Mouse (Mus musculus): ENCODE data around the gene Tmeff2. TPM values are rescaled to one million over a fixed set of nuclear protein-coding genes. Genes with fewer than 3 reads are reported as not detected.
A peak's percentile ranks its signal among the peaks of the same experiment; 100 is the strongest.

The Tmeff2 gene
- total RNA-seq, 2 experiments from 2014 or later = 0.79 to 1.5 TPM

GRCm38 (mm10) chr1:50999793-51000192, 99.3 kb downstream of the Tmeff2 start:
- H3K27ac ChIP-seq = no peak overlapping the region
- H3K4me3 ChIP-seq = no peak overlapping the region
- DNase-seq = peak; percentile 29
- intact Hi-C loops (cut with DNase I) = no loop called here
- TF ChIP-seq CTCF (IDR thresholded peaks at IDR 0.05) = no peak

- no peak for DNase-seq
- no peak for TF ChIP-seq CTCF (IDR thresholded peaks at IDR 0.05)
- H3K27ac ChIP-seq = no peak overlapping the region
- intact Hi-C loops (cut with DNase I) = no loop called here
- H3K4me3 ChIP-seq = no peak overlapping the region
Observed at GRCm38 (mm10) chr1:51008344-51008743, 107.9 kb downstream of the Tmeff2 start.

GRCm38 (mm10) chr1:51040249-51040648, 139.8 kb downstream of the Tmeff2 start:
- DNase-seq = no peak
- no peak for TF ChIP-seq CTCF (IDR thresholded peaks at IDR 0.05)
- no peak overlapping the region for H3K27ac ChIP-seq
- H3K4me3 ChIP-seq = no peak overlapping the region
- intact Hi-C loops (cut with DNase I) = no loop called here

GRCm38 (mm10) chr1:51044810-51045209, 144.4 kb downstream of the Tmeff2 start:
- no peak for DNase-seq
- Histone ChIP-seq H3K4me3 (no peak overlapping the region), H3K27ac (no peak overlapping the region)
- intact Hi-C loops (cut with DNase I) = no loop called here
- no peak for TF ChIP-seq CTCF (IDR thresholded peaks at IDR 0.05)

GRCm38 (mm10) chr1:51064549-51064948, 164.1 kb downstream of the Tmeff2 start:
- no peak for TF ChIP-seq CTCF (IDR thresholded peaks at IDR 0.05)
- intact Hi-C loops (cut with DNase I) = no loop called here
- Histone ChIP-seq H3K27ac (no peak overlapping the region), H3K4me3 (no peak overlapping the region)
- DNase-seq = no peak

- no peak for TF ChIP-seq CTCF (IDR thresholded peaks at IDR 0.05)
- no peak for DNase-seq
- Histone ChIP-seq H3K4me3 (no peak overlapping the region), H3K27ac (no peak overlapping the region)
- intact Hi-C loops (cut with DNase I) = no loop called here
Observed at GRCm38 (mm10) chr1:51065652-51066051, 165.2 kb downstream of the Tmeff2 start.

GRCm38 (mm10) chr1:51068814-51069213, 168.4 kb downstream of the Tmeff2 start:
- no peak for DNase-seq
- no peak overlapping the region for H3K4me3 ChIP-seq
- intact Hi-C loops (cut with DNase I) = no loop called here
- no peak for TF ChIP-seq CTCF (IDR thresholded peaks at IDR 0.05)
- H3K27ac ChIP-seq = no peak overlapping the region

- Histone ChIP-seq H3K27ac (no peak overlapping the region), H3K4me3 (no peak overlapping the region)
- DNase-seq = no peak
- intact Hi-C loops (cut with DNase I) = no loop called here
- no peak for TF ChIP-seq CTCF (IDR thresholded peaks at IDR 0.05)
Observed at GRCm38 (mm10) chr1:51069288-51069687, 168.8 kb downstream of the Tmeff2 start.

GRCm38 (mm10) chr1:51074076-51074475, 173.6 kb downstream of the Tmeff2 start:
- TF ChIP-seq CTCF (IDR thresholded peaks at IDR 0.05) = no peak
- no peak for DNase-seq
- Histone ChIP-seq H3K4me3 (no peak overlapping the region), H3K27ac (no peak overlapping the region)
- intact Hi-C loops (cut with DNase I) = no loop called here

GRCm38 (mm10) chr1:51075785-51076771, 175.6 kb downstream of the Tmeff2 start:
- intact Hi-C loops (cut with DNase I) = no loop called here
- no peak for TF ChIP-seq CTCF (IDR thresholded peaks at IDR 0.05)
- Histone ChIP-seq H3K4me3 (no peak overlapping the region), H3K27ac (no peak overlapping the region)
- DNase-seq = no peak

- DNase-seq = no peak
- Histone ChIP-seq H3K27ac (no peak overlapping the region), H3K4me3 (no peak overlapping the region)
- intact Hi-C loops (cut with DNase I) = no loop called here
- TF ChIP-seq CTCF (IDR thresholded peaks at IDR 0.05) = no peak
Observed at GRCm38 (mm10) chr1:51088921-51089320, 188.5 kb downstream of the Tmeff2 start.

GRCm38 (mm10) chr1:51089803-51090202, 189.4 kb downstream of the Tmeff2 start:
- no peak for TF ChIP-seq CTCF (IDR thresholded peaks at IDR 0.05)
- Histone ChIP-seq H3K4me3 (no peak overlapping the region), H3K27ac (no peak overlapping the region)
- intact Hi-C loops (cut with DNase I) = no loop called here
- DNase-seq = no peak

GRCm38 (mm10) chr1:51090212-51090761, 189.8 kb downstream of the Tmeff2 start:
- Histone ChIP-seq H3K4me3 (no peak overlapping the region), H3K27ac (no peak overlapping the region)
- intact Hi-C loops (cut with DNase I) = no loop called here
- no peak for TF ChIP-seq CTCF (IDR thresholded peaks at IDR 0.05)
- DNase-seq = no peak

Measured in gastrocnemius, adult 2 months (tissue).